Comparison of ENCODE assay signal across 13 mouse cellular contexts in genomic region chr1:121050695-121051495, GRCm38 (mm10).
DNase-seq lines count a peak whose midpoint lies in the region; ATAC-seq lines count a peak whose summit lies in the region.
"Had no signal": no experiment of that assay in that cellular context is flagged by ENCODE, and none has a peak within 500 bp of the region (broad histone marks: within the 10 kb centered on the region; RNA-seq: fewer than 3 reads in every experiment).

No protein-coding gene starts in this region.

- DNase-seq in limb, embryonic 11.5 days (ENCODE audit: low spot score) = no peak
- no peak for DNase-seq in limb, embryonic 10.5 days (ENCODE audit: low spot score)
- peak; percentile 28 for DNase-seq in forelimb bud, embryonic 11.5 days (ENCODE audit: low read depth, low spot score)
- peak; percentile 1 for DNase-seq in yolk sac, embryonic 10.5 days (ENCODE audit: low spot score)
- no peak for DNase-seq in frontal cortex, postnatal 36 days (ENCODE audit: low spot score in 2 of 2)
- no peak for DNase-seq in layer of hippocampus, postnatal 25 days (ENCODE audit: extremely low spot score in 1 of 2, low spot score in 1 of 2)
- DNase-seq in heart, postnatal 4 days = no peak
- DNase-seq: adrenal gland, postnatal 25 days; kidney, adult 18-20 months had no signal

- 28% methylated on average over 11 of the region's 12 CpGs for WGBS in limb, embryonic 11.5 days
- 27% methylated on average over 12 of the region's 12 CpGs for WGBS in limb, embryonic 10.5 days
- WGBS in midbrain, embryonic 12.5 days = 20% methylated on average over 11 of the region's 12 CpGs

- H3K9ac ChIP-seq in limb, embryonic 11.5 days (ENCODE audit: low read length) = no peak overlapping the region
- no peak overlapping the region for H3K9ac ChIP-seq in midbrain, embryonic 12.5 days (replicated peaks)
- H3K9ac ChIP-seq: liver, embryonic 15.5 days had no signal

- no peak overlapping the region for H3K4me2 ChIP-seq in limb, embryonic 11.5 days (ENCODE audit: low read depth, severe bottlenecking)
- H3K4me2 ChIP-seq in midbrain, embryonic 12.5 days (replicated peaks) = no peak overlapping the region
- H3K4me2 ChIP-seq: heart, embryonic 11.5 days; liver, embryonic 15.5 days had no signal

- peak; percentile 54; the same call in 1 of the 2 replicates for ATAC-seq in limb, embryonic 11.5 days (ENCODE audit: insufficient number of reproducible peaks, low FRiP score, low TSS enrichment, low read depth)
- ATAC-seq in midbrain, embryonic 12.5 days (ENCODE audit: low FRiP score, low read depth) = peak; percentile 84
- ATAC-seq: Patski had no signal

- no peak overlapping the region for H3K27ac ChIP-seq in limb, embryonic 11.5 days (replicated peaks; ENCODE audit: low read depth, low read length)
- H3K27ac ChIP-seq in limb, embryonic 10.5 days = no peak overlapping the region
- H3K27ac ChIP-seq in midbrain, embryonic 12.5 days (replicated peaks) = no peak overlapping the region
- H3K27ac ChIP-seq: liver, embryonic 15.5 days had no signal

- no peaks in the 10 kb centered on the region for H3K9me3 ChIP-seq in limb, embryonic 11.5 days (ENCODE audit: control insufficient read depth, low read length)
- H3K9me3 ChIP-seq in limb, embryonic 10.5 days (replicated peaks) = no peaks in the 10 kb centered on the region
- no peaks in the 10 kb centered on the region for H3K9me3 ChIP-seq in midbrain, embryonic 12.5 days
- H3K9me3 ChIP-seq: liver, embryonic 15.5 days had no signal

- H3K4me3 ChIP-seq in limb, embryonic 11.5 days (ENCODE audit: low read depth, low read length) = no peak overlapping the region
- H3K4me3 ChIP-seq in limb, embryonic 10.5 days = no peak overlapping the region
- no peak overlapping the region for H3K4me3 ChIP-seq in midbrain, embryonic 12.5 days
- H3K4me3 ChIP-seq: liver, embryonic 15.5 days had no signal

- no peaks in the 10 kb centered on the region for H3K4me1 ChIP-seq in limb, embryonic 11.5 days (ENCODE audit: control insufficient read depth, insufficient read depth, low read length)
- H3K4me1 ChIP-seq in limb, embryonic 10.5 days = peaks cover 33% of the 10 kb centered on the region
- H3K4me1 ChIP-seq in midbrain, embryonic 12.5 days = peaks cover 13% of the 10 kb centered on the region
- H3K4me1 ChIP-seq: liver, embryonic 15.5 days had no signal

- no peaks in the 10 kb centered on the region for H3K36me3 ChIP-seq in limb, embryonic 11.5 days (ENCODE audit: control insufficient read depth, insufficient read depth, low read length)
- no peaks in the 10 kb centered on the region for H3K36me3 ChIP-seq in limb, embryonic 10.5 days
- H3K36me3 ChIP-seq in midbrain, embryonic 12.5 days = no peaks in the 10 kb centered on the region
- H3K36me3 ChIP-seq: liver, embryonic 15.5 days had no signal

- H3K27me3 ChIP-seq in limb, embryonic 11.5 days (ENCODE audit: control insufficient read depth, insufficient read depth, low read length) = no peaks in the 10 kb centered on the region
- H3K27me3 ChIP-seq in limb, embryonic 10.5 days (ENCODE audit: low read depth, poor library complexity, severe bottlenecking) = peaks cover 52% of the 10 kb centered on the region
- peaks cover 52% of the 10 kb centered on the region for H3K27me3 ChIP-seq in midbrain, embryonic 12.5 days
- H3K27me3 ChIP-seq: liver, embryonic 15.5 days had no signal

Comparison
In these comparisons a context has a peak if more than half of its experiments do, and no peak if none do; other contexts are left out.
1. DNase-seq: peak in forelimb bud, embryonic 11.5 days (single experiment) and yolk sac, embryonic 10.5 days (single experiment); none in limb, embryonic 11.5 days (single experiment), limb, embryonic 10.5 days (single experiment), frontal cortex, postnatal 36 days (0 of 2), layer of hippocampus, postnatal 25 days (0 of 2) and heart, postnatal 4 days (single experiment).